Mouse (Mus musculus): Measurements from ENCODE around the gene Prickle2. TPM values are rescaled to one million over a fixed set of nuclear protein-coding genes. Genes with fewer than 3 reads are reported as not detected.

Gene Prickle2
- polyA plus RNA-seq, 1 experiment: 0.02 TPM

GRCm38 (mm10) chr6:92665530-92665989 is 40.4 kb downstream of the Prickle2 start:
- H3K36me3 ChIP-seq (ENCODE audit: control insufficient read depth, insufficient read depth): no peaks in the 10 kb centered on the region
- TF ChIP-seq USF1 (IDR thresholded peaks at IDR 0.05; ENCODE audit: low read depth): no peak
- TF ChIP-seq REST (IDR thresholded peaks at IDR 0.05; ENCODE audit: insufficient read depth, insufficient read length): no peak
- TF ChIP-seq TCF3 (IDR thresholded peaks at IDR 0.05; ENCODE audit: insufficient read length, low read depth): no peak
- no peak for TF ChIP-seq MYOG (IDR thresholded peaks at IDR 0.05; ENCODE audit: control insufficient read depth in 1 of 3, insufficient read depth in 1 of 3, insufficient read length in 2 of 3, low read depth in 2 of 3)
- TF ChIP-seq POLR2A (IDR thresholded peaks at IDR 0.05; ENCODE audit: insufficient read length, low read depth): no peak
- no peak for TF ChIP-seq CEBPB (IDR thresholded peaks at IDR 0.05; ENCODE audit: insufficient read depth, poor library complexity, severe bottlenecking)
- no peak for TF ChIP-seq SRF (IDR thresholded peaks at IDR 0.05; ENCODE audit: control insufficient read depth, insufficient read length, low read depth)
- TF ChIP-seq POLR2AphosphoS2 (IDR thresholded peaks at IDR 0.05; ENCODE audit: insufficient read length, low read depth): no peak
- no peak for TF ChIP-seq MYOD1 (IDR thresholded peaks at IDR 0.05; ENCODE audit: control insufficient read depth in 1 of 3, insufficient read length in 2 of 3, low read depth in 2 of 3)
- no peak for TF ChIP-seq MAX (IDR thresholded peaks at IDR 0.05; ENCODE audit: low read depth)
- no peak for TF ChIP-seq E2F4 (IDR thresholded peaks at IDR 0.05; ENCODE audit: insufficient read depth)
- no peak for TF ChIP-seq TCF12 (IDR thresholded peaks at IDR 0.05; ENCODE audit: insufficient read depth, poor library complexity, severe bottlenecking)
- H3K4me2 ChIP-seq (ENCODE audit: low read depth): no peak overlapping the region
- no peaks in the 10 kb centered on the region for H3K79me2 ChIP-seq (ENCODE audit: control insufficient read depth, insufficient read depth)
- no peak overlapping the region for H3ac ChIP-seq (ENCODE audit: control insufficient read depth, insufficient read length)
- no peaks in the 10 kb centered on the region for H3K27me3 ChIP-seq (ENCODE audit: control insufficient read depth, insufficient read depth, insufficient read length)
- H3K4me3 ChIP-seq: no peak overlapping the region

DNA sequence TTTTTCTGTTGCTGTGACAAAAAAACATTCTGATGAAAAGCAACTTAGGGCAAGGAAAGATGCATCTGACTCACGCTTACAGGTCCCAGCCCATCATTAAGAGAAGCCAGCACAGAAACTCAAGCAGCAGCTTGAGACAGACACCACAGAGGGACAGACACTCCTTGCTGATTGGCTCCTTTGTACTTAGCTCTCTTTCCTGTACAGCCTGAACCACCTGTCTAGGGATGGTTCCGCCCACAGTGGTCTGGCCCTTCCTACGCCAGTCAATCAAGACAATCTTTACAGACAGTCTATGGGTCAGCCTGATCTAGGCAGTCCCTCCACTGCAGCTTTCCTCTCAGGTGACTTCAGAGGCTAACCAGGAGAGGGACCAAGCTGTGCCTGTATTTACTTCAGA is 42.1 kb downstream of the Prickle2 start:
- Histone ChIP-seq H3ac (ENCODE audit: control insufficient read depth, insufficient read length) (no peak overlapping the region), H3K4me2 (ENCODE audit: low read depth) (no peak overlapping the region), H3K36me3 (ENCODE audit: control insufficient read depth, insufficient read depth) (no peaks in the 10 kb centered on the region), H3K27me3 (ENCODE audit: control insufficient read depth, insufficient read depth, insufficient read length) (no peaks in the 10 kb centered on the region), H3K79me2 (ENCODE audit: control insufficient read depth, insufficient read depth) (no peaks in the 10 kb centered on the region), H3K4me3 (no peak overlapping the region)
- no peak for TF ChIP-seq USF1 (IDR thresholded peaks at IDR 0.05; ENCODE audit: low read depth)
- TF ChIP-seq MYOG (IDR thresholded peaks at IDR 0.05; ENCODE audit: control insufficient read depth in 1 of 3, insufficient read depth in 1 of 3, insufficient read length in 2 of 3, low read depth in 2 of 3): no peak
- no peak for TF ChIP-seq POLR2AphosphoS2 (IDR thresholded peaks at IDR 0.05; ENCODE audit: insufficient read length, low read depth)
- no peak for TF ChIP-seq CEBPB (IDR thresholded peaks at IDR 0.05; ENCODE audit: insufficient read depth, poor library complexity, severe bottlenecking)
- TF ChIP-seq E2F4 (IDR thresholded peaks at IDR 0.05; ENCODE audit: insufficient read depth): no peak
- no peak for TF ChIP-seq REST (IDR thresholded peaks at IDR 0.05; ENCODE audit: insufficient read depth, insufficient read length)
- TF ChIP-seq TCF12 (IDR thresholded peaks at IDR 0.05; ENCODE audit: insufficient read depth, poor library complexity, severe bottlenecking): no peak
- no peak for TF ChIP-seq MAX (IDR thresholded peaks at IDR 0.05; ENCODE audit: low read depth)
- TF ChIP-seq TCF3 (IDR thresholded peaks at IDR 0.05; ENCODE audit: insufficient read length, low read depth): no peak
- no peak for TF ChIP-seq SRF (IDR thresholded peaks at IDR 0.05; ENCODE audit: control insufficient read depth, insufficient read length, low read depth)
- no peak for TF ChIP-seq POLR2A (IDR thresholded peaks at IDR 0.05; ENCODE audit: insufficient read length, low read depth)
- TF ChIP-seq MYOD1 (IDR thresholded peaks at IDR 0.05; ENCODE audit: control insufficient read depth in 1 of 3, insufficient read length in 2 of 3, low read depth in 2 of 3): no peak

DNA sequence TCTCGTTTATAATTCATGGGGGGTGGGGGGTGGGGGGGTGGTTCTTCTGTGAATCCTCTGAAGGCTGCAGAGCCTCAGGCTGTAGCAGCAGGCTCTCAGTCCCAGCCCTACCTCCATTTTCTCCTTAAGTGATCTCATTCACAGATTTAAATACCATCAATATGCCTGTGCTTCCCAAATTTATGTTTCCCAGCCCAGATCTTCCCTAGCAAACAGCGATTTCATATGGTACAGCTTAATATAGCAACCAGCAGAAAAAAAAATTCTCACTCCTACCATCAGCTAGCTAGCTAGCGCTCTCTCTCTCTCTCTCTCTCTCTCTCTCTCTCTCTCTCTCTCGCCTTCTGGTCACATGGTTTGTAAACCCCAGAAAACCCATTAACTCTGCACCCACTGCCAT is 42.5 kb downstream of the Prickle2 start:
- no peak overlapping the region for H3K4me3 ChIP-seq
- H3K36me3 ChIP-seq (ENCODE audit: control insufficient read depth, insufficient read depth): no peaks in the 10 kb centered on the region
- no peaks in the 10 kb centered on the region for H3K79me2 ChIP-seq (ENCODE audit: control insufficient read depth, insufficient read depth)
- no peak for TF ChIP-seq TCF12 (IDR thresholded peaks at IDR 0.05; ENCODE audit: insufficient read depth, poor library complexity, severe bottlenecking)
- no peak for TF ChIP-seq POLR2AphosphoS2 (IDR thresholded peaks at IDR 0.05; ENCODE audit: insufficient read length, low read depth)
- no peak for TF ChIP-seq MYOD1 (IDR thresholded peaks at IDR 0.05; ENCODE audit: control insufficient read depth in 1 of 3, insufficient read length in 2 of 3, low read depth in 2 of 3)
- TF ChIP-seq TCF3 (IDR thresholded peaks at IDR 0.05; ENCODE audit: insufficient read length, low read depth): no peak
- no peak for TF ChIP-seq CEBPB (IDR thresholded peaks at IDR 0.05; ENCODE audit: insufficient read depth, poor library complexity, severe bottlenecking)
- TF ChIP-seq SRF (IDR thresholded peaks at IDR 0.05; ENCODE audit: control insufficient read depth, insufficient read length, low read depth): no peak
- TF ChIP-seq USF1 (IDR thresholded peaks at IDR 0.05; ENCODE audit: low read depth): no peak
- TF ChIP-seq REST (IDR thresholded peaks at IDR 0.05; ENCODE audit: insufficient read depth, insufficient read length): no peak
- TF ChIP-seq E2F4 (IDR thresholded peaks at IDR 0.05; ENCODE audit: insufficient read depth): no peak
- no peak for TF ChIP-seq POLR2A (IDR thresholded peaks at IDR 0.05; ENCODE audit: insufficient read length, low read depth)
- H3ac ChIP-seq (ENCODE audit: control insufficient read depth, insufficient read length): no peak overlapping the region
- H3K4me2 ChIP-seq (ENCODE audit: low read depth): no peak overlapping the region
- H3K27me3 ChIP-seq (ENCODE audit: control insufficient read depth, insufficient read depth, insufficient read length): no peaks in the 10 kb centered on the region

DNA sequence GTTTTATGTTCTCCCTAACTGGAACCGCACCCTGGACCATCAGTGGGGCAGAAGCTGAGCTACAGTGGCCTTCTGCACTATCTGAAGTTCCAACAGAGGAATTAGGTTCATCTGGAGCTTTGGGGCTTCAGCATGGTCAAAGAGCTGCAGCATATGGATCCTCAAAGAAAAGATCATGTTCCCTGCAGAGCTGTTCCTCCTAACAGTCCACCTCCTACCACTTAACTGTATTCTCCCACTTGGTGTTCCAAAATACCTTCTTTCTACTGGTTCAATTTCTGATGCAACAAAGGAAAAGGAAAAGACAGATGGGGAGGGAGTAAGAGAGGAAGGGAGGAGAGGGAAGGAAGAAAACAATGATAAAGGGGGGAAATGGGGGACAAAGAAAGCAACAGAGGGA is 56.9 kb downstream of the Prickle2 start:
- no peaks in the 10 kb centered on the region for H3K36me3 ChIP-seq (ENCODE audit: control insufficient read depth, insufficient read depth)
- H3K4me2 ChIP-seq (ENCODE audit: low read depth): no peak overlapping the region
- H3ac ChIP-seq (ENCODE audit: control insufficient read depth, insufficient read length): no peak overlapping the region
- H3K79me2 ChIP-seq (ENCODE audit: control insufficient read depth, insufficient read depth): no peaks in the 10 kb centered on the region
- TF ChIP-seq SRF (IDR thresholded peaks at IDR 0.05; ENCODE audit: control insufficient read depth, insufficient read length, low read depth): no peak
- TF ChIP-seq REST (IDR thresholded peaks at IDR 0.05; ENCODE audit: insufficient read depth, insufficient read length): no peak
- TF ChIP-seq MYOG (IDR thresholded peaks at IDR 0.05; ENCODE audit: control insufficient read depth in 1 of 3, insufficient read depth in 1 of 3, insufficient read length in 2 of 3, low read depth in 2 of 3): no peak
- TF ChIP-seq POLR2A (IDR thresholded peaks at IDR 0.05; ENCODE audit: insufficient read length, low read depth): no peak
- no peaks in the 10 kb centered on the region for H3K27me3 ChIP-seq (ENCODE audit: control insufficient read depth, insufficient read depth, insufficient read length)
- no peak overlapping the region for H3K4me3 ChIP-seq

DNA sequence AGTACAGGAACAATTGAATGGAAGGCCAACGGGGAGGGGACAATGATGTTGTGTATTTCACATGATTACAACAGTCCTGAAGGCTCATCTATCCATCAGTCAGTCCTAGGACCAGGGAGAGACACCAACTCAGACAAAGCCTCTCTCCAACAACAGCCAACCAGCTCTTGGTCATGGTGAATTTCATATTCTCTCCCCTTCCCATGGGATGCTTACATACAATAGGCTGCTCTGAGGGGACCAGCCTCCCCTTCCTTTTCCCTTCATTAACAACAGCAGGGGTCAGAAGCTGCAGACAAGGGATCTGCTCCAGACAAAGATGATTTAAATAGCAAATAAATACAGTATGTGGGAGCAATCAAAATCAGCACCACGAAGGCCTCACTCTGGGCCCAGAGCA is 57.4 kb downstream of the Prickle2 start:
- Histone ChIP-seq H3K79me2 (ENCODE audit: control insufficient read depth, insufficient read depth) (no peaks in the 10 kb centered on the region), H3K36me3 (ENCODE audit: control insufficient read depth, insufficient read depth) (no peaks in the 10 kb centered on the region), H3K4me2 (ENCODE audit: low read depth) (no peak overlapping the region), H3K27me3 (ENCODE audit: control insufficient read depth, insufficient read depth, insufficient read length) (no peaks in the 10 kb centered on the region), H3K4me3 (no peak overlapping the region), H3ac (ENCODE audit: control insufficient read depth, insufficient read length) (no peak overlapping the region)
- TF ChIP-seq USF1 (IDR thresholded peaks at IDR 0.05; ENCODE audit: low read depth): no peak
- TF ChIP-seq POLR2AphosphoS2 (IDR thresholded peaks at IDR 0.05; ENCODE audit: insufficient read length, low read depth): no peak
- TF ChIP-seq MYOD1 (IDR thresholded peaks at IDR 0.05; ENCODE audit: control insufficient read depth in 1 of 3, insufficient read length in 2 of 3, low read depth in 2 of 3): no peak
- TF ChIP-seq POLR2A (IDR thresholded peaks at IDR 0.05; ENCODE audit: insufficient read length, low read depth): no peak
- no peak for TF ChIP-seq REST (IDR thresholded peaks at IDR 0.05; ENCODE audit: insufficient read depth, insufficient read length)
- no peak for TF ChIP-seq MAX (IDR thresholded peaks at IDR 0.05; ENCODE audit: low read depth)
- TF ChIP-seq TCF3 (IDR thresholded peaks at IDR 0.05; ENCODE audit: insufficient read length, low read depth): no peak
- TF ChIP-seq SRF (IDR thresholded peaks at IDR 0.05; ENCODE audit: control insufficient read depth, insufficient read length, low read depth): no peak
- no peak for TF ChIP-seq MYOG (IDR thresholded peaks at IDR 0.05; ENCODE audit: control insufficient read depth in 1 of 3, insufficient read depth in 1 of 3, insufficient read length in 2 of 3, low read depth in 2 of 3)
- no peak for TF ChIP-seq CEBPB (IDR thresholded peaks at IDR 0.05; ENCODE audit: insufficient read depth, poor library complexity, severe bottlenecking)
- TF ChIP-seq E2F4 (IDR thresholded peaks at IDR 0.05; ENCODE audit: insufficient read depth): no peak
- no peak for TF ChIP-seq TCF12 (IDR thresholded peaks at IDR 0.05; ENCODE audit: insufficient read depth, poor library complexity, severe bottlenecking)
